Mouse (Mus musculus): ENCODE results near the gene Rps15a.

DNA sequence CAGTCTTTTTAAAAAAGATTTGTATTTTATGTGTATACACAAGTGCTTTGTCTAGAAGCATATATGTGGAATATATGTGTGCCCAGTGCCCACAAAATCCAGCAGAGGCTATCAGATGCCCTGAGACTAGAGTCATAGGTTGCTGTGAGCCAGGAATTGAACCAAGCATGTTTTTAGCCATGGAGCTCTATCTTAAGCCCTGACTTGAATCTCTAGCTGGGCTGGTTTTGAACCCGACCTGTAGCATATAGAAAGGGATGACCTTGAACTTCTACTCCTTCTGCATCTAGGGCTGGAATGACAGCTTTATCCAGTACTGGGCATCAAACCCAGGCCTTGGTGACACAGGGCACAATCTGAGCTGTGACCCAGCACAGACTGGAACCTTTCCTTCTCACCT is 4.7 kb upstream of the Rps15a start:
- TF ChIP-seq CTCF (IDR thresholded peaks at IDR 0.05) (no peak), EP300 (IDR thresholded peaks at IDR 0.05; ENCODE audit: insufficient read depth, low read depth, low read length) (no peak), POLR2A (IDR thresholded peaks at IDR 0.05; ENCODE audit: insufficient read depth, low read depth, low read length) (no peak)
